Mouse (Mus musculus): ENCODE measurements around the gene Gpatch8. TPM values are rescaled to one million over a fixed set of nuclear protein-coding genes. Genes with fewer than 3 reads are reported as not detected.
"Not testable (repeated sequence)": the region's sequence is repeated elsewhere in the genome, so short reads cannot be mapped to it uniquely, and the experiment has no call there.

Gene Gpatch8
- polyA plus RNA-seq, 1 experiment = 5.7 TPM

GRCm38 (mm10) chr11:102572866-102573663, 16.9 kb upstream of the Gpatch8 start:
- Histone ChIP-seq H3K36me3 (replicated peaks; ENCODE audit: low read length) (no peaks in the 10 kb centered on the region), H3K4me1 (peaks cover 24% of the 10 kb centered on the region), H3K4me3 (replicated peaks) (peak overlapping the region; percentile 91), H3K27me3 (replicated peaks) (peaks cover 6% of the 10 kb centered on the region), H3K9me3 (no peaks in the 10 kb centered on the region)
- TF ChIP-seq GATA1 (IDR thresholded peaks at IDR 0.05; ENCODE audit: borderline replicate concordance, low read length) = no peak
- TF ChIP-seq FLI1 (IDR thresholded peaks at IDR 0.05; ENCODE audit: low read length) = no peak

GRCm38 (mm10) chr11:102568756-102569377, 12.7 kb upstream of the Gpatch8 start:
- H3K4me1 ChIP-seq = peaks cover 9% of the 10 kb centered on the region
- H3K9me3 ChIP-seq = no peaks in the 10 kb centered on the region
- H3K4me3 ChIP-seq (replicated peaks) = no peak overlapping the region
- TF ChIP-seq GATA1 (IDR thresholded peaks at IDR 0.05; ENCODE audit: borderline replicate concordance, low read length) (no peak), FLI1 (IDR thresholded peaks at IDR 0.05; ENCODE audit: low read length) (no peak)
- no peaks in the 10 kb centered on the region for H3K27me3 ChIP-seq (replicated peaks)
- H3K36me3 ChIP-seq (replicated peaks; ENCODE audit: low read length) = no peaks in the 10 kb centered on the region

DNA sequence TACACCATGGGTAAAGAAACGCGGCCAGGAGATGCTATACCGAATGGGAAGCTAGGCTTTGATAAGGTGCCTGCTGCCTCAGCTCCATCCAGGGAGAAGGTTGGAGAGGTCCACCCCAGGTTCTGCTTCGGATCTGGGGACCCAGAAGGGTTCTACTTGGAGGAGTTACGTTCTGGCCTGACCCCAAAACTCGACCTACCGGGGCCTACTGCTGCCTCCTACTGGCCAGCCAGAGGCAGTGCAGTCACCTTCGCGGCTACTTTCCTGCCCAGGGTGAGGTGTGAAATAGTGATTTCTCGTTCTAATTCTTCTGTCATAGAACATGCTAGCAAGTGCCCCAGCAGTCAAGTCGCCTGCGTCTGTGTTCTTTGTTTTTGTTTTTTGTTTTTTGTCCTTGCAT, 12.0 kb upstream of the Gpatch8 start:
- no peaks in the 10 kb centered on the region for H3K9me3 ChIP-seq
- no peak overlapping the region for H3K4me3 ChIP-seq (replicated peaks)
- H3K36me3 ChIP-seq (replicated peaks; ENCODE audit: low read length) = no peaks in the 10 kb centered on the region
- TF ChIP-seq GATA1 (IDR thresholded peaks at IDR 0.05; ENCODE audit: borderline replicate concordance, low read length) (no peak), FLI1 (IDR thresholded peaks at IDR 0.05; ENCODE audit: low read length) (no peak)
- H3K4me1 ChIP-seq = peaks cover 8% of the 10 kb centered on the region
- H3K27me3 ChIP-seq (replicated peaks) = no peaks in the 10 kb centered on the region

DNA sequence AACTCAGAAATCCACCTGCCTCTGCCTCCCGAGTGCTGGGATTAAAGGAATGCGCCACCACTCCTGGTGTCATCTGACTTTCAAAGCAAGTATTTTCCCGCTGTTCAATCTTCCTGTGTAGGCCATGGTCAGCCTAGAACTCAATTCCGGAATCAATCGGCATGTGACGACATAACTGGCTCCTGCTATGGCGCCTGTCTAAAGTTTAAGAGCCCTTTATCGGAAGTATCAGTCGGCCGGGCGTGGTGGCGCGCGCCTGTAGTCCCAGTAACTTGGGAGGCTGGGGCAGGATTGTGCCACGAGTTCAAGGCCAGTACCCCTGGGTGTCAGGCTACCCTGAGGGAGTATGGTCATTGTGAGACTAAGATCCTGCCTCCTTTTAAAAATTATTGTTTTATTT, 11.5 kb upstream of the Gpatch8 start:
- TF ChIP-seq GATA1 (IDR thresholded peaks at IDR 0.05; ENCODE audit: borderline replicate concordance, low read length) (no peak), FLI1 (IDR thresholded peaks at IDR 0.05; ENCODE audit: low read length) (no peak)
- Histone ChIP-seq H3K36me3 (replicated peaks; ENCODE audit: low read length) (no peaks in the 10 kb centered on the region), H3K4me1 (peaks cover 11% of the 10 kb centered on the region), H3K4me3 (replicated peaks) (no peak overlapping the region), H3K27me3 (replicated peaks) (no peaks in the 10 kb centered on the region), H3K9me3 (no peaks in the 10 kb centered on the region)

GRCm38 (mm10) chr11:102567157-102567556, 11.0 kb upstream of the Gpatch8 start:
- no peak overlapping the region for H3K4me3 ChIP-seq (replicated peaks)
- H3K9me3 ChIP-seq = no peaks in the 10 kb centered on the region
- no peak for TF ChIP-seq GATA1 (IDR thresholded peaks at IDR 0.05; ENCODE audit: borderline replicate concordance, low read length)
- no peak for TF ChIP-seq FLI1 (IDR thresholded peaks at IDR 0.05; ENCODE audit: low read length)
- H3K36me3 ChIP-seq (replicated peaks; ENCODE audit: low read length) = no peaks in the 10 kb centered on the region
- H3K27me3 ChIP-seq (replicated peaks) = no peaks in the 10 kb centered on the region
- peaks cover 12% of the 10 kb centered on the region for H3K4me1 ChIP-seq

- Histone ChIP-seq H3K27me3 (replicated peaks) (peaks cover 3% of the 10 kb centered on the region), H3K4me3 (replicated peaks) (no peak overlapping the region), H3K36me3 (replicated peaks; ENCODE audit: low read length) (no peaks in the 10 kb centered on the region), H3K4me1 (peaks cover 12% of the 10 kb centered on the region), H3K9me3 (no peaks in the 10 kb centered on the region)
- TF ChIP-seq FLI1 (IDR thresholded peaks at IDR 0.05; ENCODE audit: low read length) (no peak), GATA1 (IDR thresholded peaks at IDR 0.05; ENCODE audit: borderline replicate concordance, low read length) (no peak)
Observed at GRCm38 (mm10) chr11:102566290-102566689, 10.1 kb upstream of the Gpatch8 start.

DNA sequence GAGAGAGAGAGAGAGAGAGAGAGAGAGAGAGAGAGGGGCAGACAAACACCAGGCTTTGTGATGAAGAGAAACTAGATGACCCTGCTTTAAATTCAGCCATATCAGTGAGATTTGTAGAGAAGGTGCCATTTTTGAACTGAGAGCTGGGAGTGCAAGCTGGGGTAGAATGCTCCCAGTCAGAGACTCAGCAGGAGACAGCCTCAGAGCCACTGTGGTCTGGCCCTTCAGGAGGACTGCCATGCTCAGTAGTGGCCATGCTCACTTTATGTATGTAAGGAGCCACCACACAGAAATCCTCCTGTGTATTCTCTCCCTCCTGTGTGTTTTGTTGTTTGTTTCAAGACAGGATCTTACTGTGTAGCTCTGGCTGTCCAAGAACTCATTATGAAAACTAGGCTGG, 9.5 kb upstream of the Gpatch8 start:
- H3K4me3 ChIP-seq (replicated peaks) = no peak overlapping the region
- TF ChIP-seq GATA1 (IDR thresholded peaks at IDR 0.05; ENCODE audit: borderline replicate concordance, low read length) (no peak), FLI1 (IDR thresholded peaks at IDR 0.05; ENCODE audit: low read length) (no peak)

DNA sequence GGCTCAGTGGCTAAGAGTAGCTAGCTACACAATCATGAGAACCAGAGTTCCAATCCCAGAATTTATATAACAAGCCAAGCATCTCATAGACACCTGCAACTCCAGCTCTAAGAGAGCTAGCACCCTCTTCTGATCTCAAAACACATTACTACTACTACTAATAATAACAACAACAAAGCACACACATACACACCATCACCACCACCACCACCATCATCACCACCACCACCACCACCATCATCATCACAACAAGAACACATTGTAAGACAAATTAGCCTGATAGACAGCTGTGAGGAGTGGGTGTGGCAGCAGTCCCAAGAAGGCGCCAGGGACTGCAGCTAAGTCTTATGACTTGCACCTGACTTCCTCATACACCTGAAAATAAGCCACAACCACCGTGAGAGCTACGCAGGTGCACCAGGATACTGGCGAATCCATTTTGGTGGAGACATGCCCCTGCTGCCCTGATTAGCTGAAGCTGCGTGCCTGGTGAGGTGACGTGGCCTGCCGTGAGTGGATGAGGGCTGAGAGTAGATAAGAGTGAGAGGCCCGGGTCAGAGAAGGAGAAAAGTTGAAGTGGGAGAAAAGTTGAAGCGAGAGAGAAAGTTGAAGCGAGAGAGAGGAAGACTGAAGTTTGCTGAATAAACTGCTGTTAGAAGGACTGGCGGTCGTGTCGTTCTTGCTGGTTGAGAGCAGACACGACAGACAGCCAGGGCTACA, 8.9 kb upstream of the Gpatch8 start:
- H3K4me3 ChIP-seq (replicated peaks); H3K36me3 ChIP-seq (replicated peaks; ENCODE audit: low read length); H3K27me3 ChIP-seq (replicated peaks); H3K9me3 ChIP-seq: not testable (repeated sequence)
- H3K4me1 ChIP-seq = peaks cover 12% of the 10 kb centered on the region

More for the DNA sequence above, 9.5 kb upstream of the Gpatch8 start:
- Histone ChIP-seq H3K9me3 (no peaks in the 10 kb centered on the region), H3K4me1 (peaks cover 12% of the 10 kb centered on the region), H3K27me3 (replicated peaks) (peaks cover 3% of the 10 kb centered on the region), H3K36me3 (replicated peaks; ENCODE audit: low read length) (no peaks in the 10 kb centered on the region)

DNA sequence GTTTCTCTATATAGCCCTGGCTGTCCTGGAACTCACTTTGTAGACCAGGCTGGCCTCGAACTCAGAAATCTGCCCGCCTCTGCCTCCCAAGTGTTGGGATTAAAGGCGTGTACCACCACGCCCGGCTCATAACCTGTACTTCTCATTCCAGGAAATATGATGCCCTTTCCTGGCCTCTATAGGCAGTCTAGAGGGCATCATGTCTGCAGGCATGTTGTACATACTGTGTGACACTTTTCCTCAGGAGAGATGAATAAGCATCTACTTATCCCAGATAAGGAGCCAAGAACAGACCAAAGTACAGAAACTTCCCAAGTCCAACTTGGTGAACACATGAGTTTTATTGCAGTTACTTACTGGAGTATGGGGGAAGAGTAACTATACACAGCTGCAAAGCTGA, 2.5 kb upstream of the Gpatch8 start:
- Histone ChIP-seq H3K36me3 (replicated peaks; ENCODE audit: low read length) (peaks cover 3% of the 10 kb centered on the region), H3K9me3 (no peaks in the 10 kb centered on the region), H3K4me1 (peaks cover 40% of the 10 kb centered on the region), H3K4me3 (replicated peaks) (no peak overlapping the region), H3K27me3 (replicated peaks) (peaks cover 3% of the 10 kb centered on the region)
- no peak for TF ChIP-seq FLI1 (IDR thresholded peaks at IDR 0.05; ENCODE audit: low read length)
- no peak for TF ChIP-seq GATA1 (IDR thresholded peaks at IDR 0.05; ENCODE audit: borderline replicate concordance, low read length)

- H3K4me1 ChIP-seq = peaks cover 34% of the 10 kb centered on the region
- no peak for TF ChIP-seq GATA1 (IDR thresholded peaks at IDR 0.05; ENCODE audit: borderline replicate concordance, low read length)
- TF ChIP-seq FLI1 (IDR thresholded peaks at IDR 0.05; ENCODE audit: low read length) = no peak
- no peaks in the 10 kb centered on the region for H3K9me3 ChIP-seq
- no peak overlapping the region for H3K4me3 ChIP-seq (replicated peaks)
- peaks cover 3% of the 10 kb centered on the region for H3K36me3 ChIP-seq (replicated peaks; ENCODE audit: low read length)
- peaks cover 3% of the 10 kb centered on the region for H3K27me3 ChIP-seq (replicated peaks)
Observed at GRCm38 (mm10) chr11:102557386-102557785, 1.2 kb upstream of the Gpatch8 start.
